8 mouse cellular contexts compared by ENCODE assay signal in the genomic region with DNA sequence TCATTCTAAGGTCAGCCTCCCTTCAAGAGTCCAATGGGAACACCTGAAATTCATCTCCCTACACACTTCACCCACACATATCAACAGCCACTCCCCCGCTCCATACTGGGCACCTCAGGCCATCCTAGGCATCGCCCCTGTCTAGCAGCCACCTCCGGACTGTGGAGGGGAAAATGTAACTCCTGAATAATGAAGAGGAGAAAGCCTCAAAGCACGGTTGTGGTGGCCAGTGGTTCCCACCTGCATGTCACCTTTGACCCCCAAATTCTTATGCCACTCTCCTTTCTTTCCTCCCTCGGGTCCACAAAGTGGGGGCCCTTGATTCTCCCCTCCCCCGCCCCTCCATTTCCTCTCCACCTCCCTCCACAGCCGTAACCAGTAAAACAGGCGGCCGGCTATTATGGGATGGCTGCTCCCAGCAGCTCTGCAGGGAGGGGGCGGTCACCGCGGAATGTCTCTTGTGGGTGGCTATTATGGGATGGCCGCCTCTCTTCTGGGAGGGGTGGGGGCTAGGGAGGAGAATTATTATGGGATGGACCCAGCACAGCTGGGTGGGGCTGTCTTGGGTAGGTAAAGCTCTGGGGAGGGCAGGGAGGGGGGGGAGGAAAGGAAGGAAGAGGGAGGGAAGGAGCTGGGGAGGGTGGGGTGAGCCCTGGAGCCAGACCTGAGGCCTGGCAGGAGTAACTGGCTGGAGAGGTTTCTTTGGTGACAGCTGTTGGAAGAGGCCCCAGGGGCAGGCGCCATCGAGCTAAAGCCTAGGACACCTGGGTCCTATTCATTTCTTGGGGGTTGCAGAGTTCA. TPM values are rescaled to one million over a fixed set of nuclear protein-coding genes. Genes with fewer than 3 reads are reported as not detected.
DNase-seq lines count a peak whose midpoint lies in the region; ATAC-seq and TF ChIP-seq lines count a peak whose summit lies in the region.

No protein-coding gene starts in this region.

- peak overlapping the region; percentile 48 for H3K4me3 ChIP-seq in heart, embryonic 10.5 days
- peak overlapping the region; percentile 21 for H3K4me3 ChIP-seq in limb, embryonic 14.5 days (replicated peaks; ENCODE audit: low read length)
- peak overlapping the region; percentile 9; the same call in 1 of the 2 replicates for H3K4me3 ChIP-seq in midbrain, embryonic 14.5 days (replicated peaks; ENCODE audit: low read depth, low read length)
- peak overlapping the region; percentile 14 for H3K4me3 ChIP-seq in stomach, embryonic 16.5 days (replicated peaks; ENCODE audit: low read length)

- no peaks in the 10 kb centered on the region for H3K27me3 ChIP-seq in heart, embryonic 10.5 days (ENCODE audit: insufficient read depth, poor library complexity, severe bottlenecking)
- no peaks in the 10 kb centered on the region for H3K27me3 ChIP-seq in limb, embryonic 14.5 days (ENCODE audit: control insufficient read depth, insufficient read depth, low read length)
- H3K27me3 ChIP-seq in midbrain, embryonic 14.5 days (ENCODE audit: control insufficient read depth, insufficient read depth, low read length): no peaks in the 10 kb centered on the region
- H3K27me3 ChIP-seq in stomach, embryonic 16.5 days (ENCODE audit: control insufficient read depth, insufficient read depth, low read length): no peaks in the 10 kb centered on the region

- H3K9me3 ChIP-seq in heart, embryonic 10.5 days: no peaks in the 10 kb centered on the region
- H3K9me3 ChIP-seq in limb, embryonic 14.5 days (ENCODE audit: control insufficient read depth, low read length): no peaks in the 10 kb centered on the region
- H3K9me3 ChIP-seq in midbrain, embryonic 14.5 days (ENCODE audit: control insufficient read depth, low read length): no peaks in the 10 kb centered on the region
- no peaks in the 10 kb centered on the region for H3K9me3 ChIP-seq in stomach, embryonic 16.5 days (replicated peaks; ENCODE audit: control insufficient read depth, low read length)

- no peak for TF ChIP-seq POLR2A in limb, embryonic 14.5 days (IDR thresholded peaks at IDR 0.05; ENCODE audit: borderline replicate concordance, extremely low read depth, insufficient read depth, insufficient read length)

- WGBS in heart, embryonic 10.5 days: 4% methylated on average over 15 of the region's 15 CpGs
- 1% methylated on average over 15 of the region's 15 CpGs for WGBS in limb, embryonic 14.5 days
- WGBS in midbrain, embryonic 14.5 days: 2% methylated on average over 15 of the region's 15 CpGs
- 1% methylated on average over 15 of the region's 15 CpGs for WGBS in stomach, embryonic 16.5 days

- H3K36me3 ChIP-seq in heart, embryonic 10.5 days: no peaks in the 10 kb centered on the region
- H3K36me3 ChIP-seq in limb, embryonic 14.5 days (ENCODE audit: control insufficient read depth, insufficient read depth, low read length): no peaks in the 10 kb centered on the region
- H3K36me3 ChIP-seq in midbrain, embryonic 14.5 days (ENCODE audit: control insufficient read depth, insufficient read depth, low read length): no peaks in the 10 kb centered on the region
- H3K36me3 ChIP-seq in stomach, embryonic 16.5 days (ENCODE audit: control insufficient read depth, insufficient read depth, low read length): no peaks in the 10 kb centered on the region

- H3K9ac ChIP-seq in limb, embryonic 14.5 days (ENCODE audit: low read depth, low read length, severe bottlenecking): peak overlapping the region; percentile 34; the same call in 1 of the 2 replicates
- H3K9ac ChIP-seq in midbrain, embryonic 14.5 days (replicated peaks; ENCODE audit: low read length): peak overlapping the region; percentile 53
- H3K9ac ChIP-seq in stomach, embryonic 16.5 days (ENCODE audit: low read length): peak overlapping the region; percentile 58

- peaks cover 26% of the 10 kb centered on the region for H3K4me1 ChIP-seq in heart, embryonic 10.5 days
- peaks cover 26% of the 10 kb centered on the region for H3K4me1 ChIP-seq in limb, embryonic 14.5 days (ENCODE audit: control insufficient read depth, insufficient read depth, low read length)
- peaks cover 26% of the 10 kb centered on the region for H3K4me1 ChIP-seq in midbrain, embryonic 14.5 days (ENCODE audit: control insufficient read depth, insufficient read depth, low read length)
- peaks cover 21% of the 10 kb centered on the region for H3K4me1 ChIP-seq in stomach, embryonic 16.5 days (ENCODE audit: control insufficient read depth, insufficient read depth, low read length)

- peak; percentile 55 for DNase-seq in CD4-positive helper T cell, adult 2 months (ENCODE audit: low read depth, low spot score)
- peak; percentile 96 for DNase-seq in brain, adult 2 months (ENCODE audit: low read depth, low spot score)
- peak; percentile 92 for DNase-seq in heart, embryonic 10.5 days (ENCODE audit: low spot score)
- peak; percentile 87 for DNase-seq in kidney, adult 9 months
- peak; percentile 84 for DNase-seq in limb, embryonic 14.5 days (ENCODE audit: low spot score)
- peak; percentile 82 for DNase-seq in midbrain, embryonic 14.5 days

- peak overlapping the region; percentile 55 for H3K4me2 ChIP-seq in limb, embryonic 14.5 days (replicated peaks; ENCODE audit: low read depth, low read length, severe bottlenecking)
- peak overlapping the region; percentile 51 for H3K4me2 ChIP-seq in midbrain, embryonic 14.5 days (ENCODE audit: low read length)
- peak overlapping the region; percentile 56 for H3K4me2 ChIP-seq in stomach, embryonic 16.5 days (ENCODE audit: low read depth, low read length)

- ATAC-seq in erythroblast, adult 5-6 weeks (replicated peaks; ENCODE audit: low FRiP score, poor library complexity, severe bottlenecking): peak; percentile 58
- ATAC-seq in limb, embryonic 14.5 days (ENCODE audit: low FRiP score, low read depth): peak; percentile 69
- peak; percentile 77 for ATAC-seq in midbrain, embryonic 14.5 days (ENCODE audit: low FRiP score, low TSS enrichment)
- ATAC-seq in stomach, embryonic 16.5 days (ENCODE audit: insufficient read depth, low FRiP score): peak; percentile 77

- peak overlapping the region; percentile 90 for H3K27ac ChIP-seq in heart, embryonic 10.5 days
- H3K27ac ChIP-seq in limb, embryonic 14.5 days (replicated peaks; ENCODE audit: low read depth, low read length): peak overlapping the region; percentile 91
- peak overlapping the region; percentile 94 for H3K27ac ChIP-seq in midbrain, embryonic 14.5 days (replicated peaks; ENCODE audit: low read depth, low read length)
- peak overlapping the region; percentile 95 for H3K27ac ChIP-seq in stomach, embryonic 16.5 days (ENCODE audit: low read length)

RNA-seq across cellular contexts. Expression of gene Chd4, which starts 6.1 kb away (rescaled TPM):
- 31.8 and 50.0 TPM in 2 replicates for total RNA-seq in erythroblast, adult 5-6 weeks (2015; ENCODE audit: low replicate concordance)
- 70.6 and 102 TPM in 2 replicates for total RNA-seq in erythroblast, adult 5-6 weeks (2017; ENCODE audit: low replicate concordance)
- 75.0 and 88.6 TPM in 2 replicates for polyA plus RNA-seq in heart, embryonic 10.5 days (2016; fragmentation: Nextera tagmentation; extraction: Ambion mirVana)
- 75.0 and 89.7 TPM in 2 replicates for polyA plus RNA-seq in limb, embryonic 14.5 days (2012; rRNA removed)
- polyA plus RNA-seq in limb, embryonic 14.5 days (2014; fragmentation: Nextera tagmentation; extraction: Ambion mirVana): 78.6 and 81.8 TPM in 2 replicates
- polyA plus RNA-seq in midbrain, embryonic 14.5 days (2014; fragmentation: Nextera tagmentation; extraction: Ambion mirVana): 70.7 and 90.6 TPM in 2 replicates
- 42.6 and 46.3 TPM in 2 replicates for polyA plus RNA-seq in stomach, embryonic 16.5 days (2015; fragmentation: Nextera tagmentation; extraction: Ambion mirVana)

RNA-seq across cellular contexts. Expression of gene Lpar5, which starts 22.0 kb away (rescaled TPM):
- 3.1 TPM in 1 of 2 replicates, not detected in the other for total RNA-seq in erythroblast, adult 5-6 weeks (2015; ENCODE audit: low replicate concordance)
- 0.60 TPM in 1 of 2 replicates, not detected in the other for total RNA-seq in erythroblast, adult 5-6 weeks (2017; ENCODE audit: low replicate concordance)
- 0.37 and 0.38 TPM in 2 replicates for polyA plus RNA-seq in heart, embryonic 10.5 days (2016; fragmentation: Nextera tagmentation; extraction: Ambion mirVana)
- 3.9 and 5.0 TPM in 2 replicates for polyA plus RNA-seq in limb, embryonic 14.5 days (2012; rRNA removed)
- polyA plus RNA-seq in limb, embryonic 14.5 days (2014; fragmentation: Nextera tagmentation; extraction: Ambion mirVana): 2.5 and 4.0 TPM in 2 replicates
- 0.45 and 0.77 TPM in 2 replicates for polyA plus RNA-seq in midbrain, embryonic 14.5 days (2014; fragmentation: Nextera tagmentation; extraction: Ambion mirVana)
- 9.5 and 13.6 TPM in 2 replicates for polyA plus RNA-seq in stomach, embryonic 16.5 days (2015; fragmentation: Nextera tagmentation; extraction: Ambion mirVana)

RNA-seq across cellular contexts. Expression of gene Acrbp, which starts 40.2 kb away (rescaled TPM):
- 3.3 TPM in 1 of 2 replicates, not detected in the other for total RNA-seq in erythroblast, adult 5-6 weeks (2015; ENCODE audit: low replicate concordance)
- total RNA-seq in erythroblast, adult 5-6 weeks (2017; ENCODE audit: low replicate concordance): 7.0 and 11.6 TPM in 2 replicates
- polyA plus RNA-seq in heart, embryonic 10.5 days (2016; fragmentation: Nextera tagmentation; extraction: Ambion mirVana): 4.8 and 8.0 TPM in 2 replicates
- 28.9 and 31.3 TPM in 2 replicates for polyA plus RNA-seq in limb, embryonic 14.5 days (2012; rRNA removed)
- polyA plus RNA-seq in limb, embryonic 14.5 days (2014; fragmentation: Nextera tagmentation; extraction: Ambion mirVana): 9.4 and 13.9 TPM in 2 replicates
- polyA plus RNA-seq in midbrain, embryonic 14.5 days (2014; fragmentation: Nextera tagmentation; extraction: Ambion mirVana): 16.3 and 16.7 TPM in 2 replicates
- polyA plus RNA-seq in stomach, embryonic 16.5 days (2015; fragmentation: Nextera tagmentation; extraction: Ambion mirVana): 10.6 and 12.9 TPM in 2 replicates

RNA-seq across cellular contexts. Expression of gene Nop2, which starts 42.0 kb away (rescaled TPM):
- total RNA-seq in erythroblast, adult 5-6 weeks (2015; ENCODE audit: low replicate concordance): 4.8 and 6.7 TPM in 2 replicates
- 10.5 and 11.8 TPM in 2 replicates for total RNA-seq in erythroblast, adult 5-6 weeks (2017; ENCODE audit: low replicate concordance)
- polyA plus RNA-seq in heart, embryonic 10.5 days (2016; fragmentation: Nextera tagmentation; extraction: Ambion mirVana): 73.2 and 92.7 TPM in 2 replicates
- polyA plus RNA-seq in limb, embryonic 14.5 days (2012; rRNA removed): 43.7 and 48.5 TPM in 2 replicates
- polyA plus RNA-seq in limb, embryonic 14.5 days (2014; fragmentation: Nextera tagmentation; extraction: Ambion mirVana): 54.2 TPM in 2 replicates
- polyA plus RNA-seq in midbrain, embryonic 14.5 days (2014; fragmentation: Nextera tagmentation; extraction: Ambion mirVana): 42.7 and 46.3 TPM in 2 replicates
- 56.6 and 57.9 TPM in 2 replicates for polyA plus RNA-seq in stomach, embryonic 16.5 days (2015; fragmentation: Nextera tagmentation; extraction: Ambion mirVana)

RNA-seq across cellular contexts. Expression of gene Ing4, which starts 50.2 kb away (rescaled TPM):
- 7.1 and 7.9 TPM in 2 replicates for total RNA-seq in erythroblast, adult 5-6 weeks (2015; ENCODE audit: low replicate concordance)
- 27.7 and 35.7 TPM in 2 replicates for total RNA-seq in erythroblast, adult 5-6 weeks (2017; ENCODE audit: low replicate concordance)
- 74.4 and 84.5 TPM in 2 replicates for polyA plus RNA-seq in heart, embryonic 10.5 days (2016; fragmentation: Nextera tagmentation; extraction: Ambion mirVana)
- polyA plus RNA-seq in limb, embryonic 14.5 days (2012; rRNA removed): 143 TPM in 2 replicates
- 122 and 131 TPM in 2 replicates for polyA plus RNA-seq in limb, embryonic 14.5 days (2014; fragmentation: Nextera tagmentation; extraction: Ambion mirVana)
- 132 and 144 TPM in 2 replicates for polyA plus RNA-seq in midbrain, embryonic 14.5 days (2014; fragmentation: Nextera tagmentation; extraction: Ambion mirVana)
- 114 and 115 TPM in 2 replicates for polyA plus RNA-seq in stomach, embryonic 16.5 days (2015; fragmentation: Nextera tagmentation; extraction: Ambion mirVana)

Comparison
In these comparisons a context has a peak if more than half of its experiments do, and no peak if none do; other contexts are left out.
1. Peak in every context shown above with its lines: DNase-seq, ATAC-seq, H3K4me3 ChIP-seq and H3K27ac ChIP-seq.